Mouse (Mus musculus): ENCODE data around the gene Diras1. TPM values are rescaled to one million over a fixed set of nuclear protein-coding genes. Genes with fewer than 3 reads are reported as not detected.

The Diras1 gene
- polyA plus RNA-seq, 1 experiment from 2014 or later, result 0.08 TPM

GRCm38 (mm10) chr10:81001161-81001560 is 24.3 kb downstream of the Diras1 start:
- H3K27ac ChIP-seq, result no peak overlapping the region
- H3K4me1 ChIP-seq, result peaks cover 30% of the 10 kb centered on the region
- 54% methylated on average over 10 of the region's 10 CpGs for WGBS
- no peak for DNase-seq (ENCODE audit: low spot score)
- H3K36me3 ChIP-seq, result no peaks in the 10 kb centered on the region
- no peaks in the 10 kb centered on the region for H3K9me3 ChIP-seq
- H3K4me3 ChIP-seq, result no peak overlapping the region
- H3K27me3 ChIP-seq (ENCODE audit: insufficient read depth, poor library complexity, severe bottlenecking), result peaks cover 38% of the 10 kb centered on the region

GRCm38 (mm10) chr10:81000197-81001062 is 25.0 kb downstream of the Diras1 start:
- H3K27ac ChIP-seq, result no peak overlapping the region
- 48% methylated on average over 28 of the region's 28 CpGs for WGBS
- peaks cover 38% of the 10 kb centered on the region for H3K27me3 ChIP-seq (ENCODE audit: insufficient read depth, poor library complexity, severe bottlenecking)
- H3K4me1 ChIP-seq, result peaks cover 30% of the 10 kb centered on the region
- no peaks in the 10 kb centered on the region for H3K36me3 ChIP-seq
- no peak overlapping the region for H3K4me3 ChIP-seq
- H3K9me3 ChIP-seq, result no peaks in the 10 kb centered on the region
- DNase-seq (ENCODE audit: low spot score), result peak; percentile 71

GRCm38 (mm10) chr10:80999362-81000196 is 25.9 kb downstream of the Diras1 start:
- H3K4me3 ChIP-seq, result no peak overlapping the region
- peaks cover 41% of the 10 kb centered on the region for H3K27me3 ChIP-seq (ENCODE audit: insufficient read depth, poor library complexity, severe bottlenecking)
- 28% methylated on average over 37 of the region's 37 CpGs for WGBS
- H3K27ac ChIP-seq, result peak overlapping the region; percentile 30; the same call in 1 of the 2 replicates
- no peaks in the 10 kb centered on the region for H3K36me3 ChIP-seq
- peaks cover 36% of the 10 kb centered on the region for H3K4me1 ChIP-seq
- peak; percentile 91 for DNase-seq (ENCODE audit: low spot score)
- no peaks in the 10 kb centered on the region for H3K9me3 ChIP-seq

GRCm38 (mm10) chr10:80998778-80999177 is 26.7 kb downstream of the Diras1 start:
- Histone ChIP-seq H3K27me3 (ENCODE audit: insufficient read depth, poor library complexity, severe bottlenecking) (peaks cover 44% of the 10 kb centered on the region), H3K9me3 (no peaks in the 10 kb centered on the region), H3K4me3 (no peak overlapping the region), H3K27ac (no peak overlapping the region), H3K4me1 (peaks cover 38% of the 10 kb centered on the region), H3K36me3 (no peaks in the 10 kb centered on the region)
- DNase-seq (ENCODE audit: low spot score), result peak; percentile 87
- 17% methylated on average over 12 of the region's 12 CpGs for WGBS

DNA sequence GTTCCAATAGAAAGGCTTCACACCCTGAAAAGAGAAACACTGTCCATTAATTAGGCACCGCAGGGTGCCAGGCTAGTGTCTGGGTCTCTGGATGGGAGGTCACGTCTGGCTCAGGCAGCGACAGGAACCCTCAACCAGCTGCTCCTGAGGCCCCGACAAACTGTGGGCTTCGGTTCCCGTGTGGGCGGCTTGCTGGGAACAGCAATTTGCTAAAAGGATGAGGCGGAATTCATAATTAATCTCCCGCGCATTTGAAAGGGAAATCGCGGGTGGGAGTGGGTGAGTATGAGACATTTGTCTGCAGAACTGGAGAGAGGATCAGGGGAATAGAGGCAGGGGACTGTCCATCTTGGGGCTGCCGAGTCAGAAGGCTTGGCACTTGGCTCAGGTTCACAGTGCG is 27.4 kb downstream of the Diras1 start:
- DNase-seq (ENCODE audit: low spot score), result peak; percentile 74
- Histone ChIP-seq H3K27me3 (ENCODE audit: insufficient read depth, poor library complexity, severe bottlenecking) (peaks cover 50% of the 10 kb centered on the region), H3K4me3 (no peak overlapping the region), H3K9me3 (no peaks in the 10 kb centered on the region), H3K4me1 (peaks cover 41% of the 10 kb centered on the region), H3K27ac (no peak overlapping the region), H3K36me3 (no peaks in the 10 kb centered on the region)
- 40% methylated on average over 14 of the region's 14 CpGs for WGBS

DNA sequence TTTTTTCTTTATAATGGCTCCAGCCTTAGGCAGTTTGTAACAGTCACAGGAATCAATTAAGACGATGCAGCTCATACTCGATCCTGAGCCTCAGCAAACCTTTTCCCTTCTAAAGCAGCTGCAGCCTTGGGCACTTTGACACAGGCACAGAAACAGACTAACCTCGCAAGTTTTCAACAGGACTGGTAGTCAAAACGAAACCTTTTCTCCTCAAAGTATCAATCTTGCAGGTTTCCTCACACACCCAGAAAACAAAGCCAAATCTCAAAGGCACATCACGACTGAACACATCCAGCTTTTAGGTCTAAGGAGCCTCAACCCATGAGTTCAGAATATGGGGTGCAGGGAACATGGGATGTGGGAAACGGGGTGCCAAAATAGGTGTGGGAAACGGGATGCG is 28.1 kb downstream of the Diras1 start:
- H3K36me3 ChIP-seq, result no peaks in the 10 kb centered on the region
- peaks cover 56% of the 10 kb centered on the region for H3K27me3 ChIP-seq (ENCODE audit: insufficient read depth, poor library complexity, severe bottlenecking)
- no peaks in the 10 kb centered on the region for H3K9me3 ChIP-seq
- H3K4me3 ChIP-seq, result no peak overlapping the region
- no peak for DNase-seq (ENCODE audit: low spot score)
- H3K4me1 ChIP-seq, result peaks cover 40% of the 10 kb centered on the region
- WGBS, result 78% methylated on average over 8 of the region's 8 CpGs
- H3K27ac ChIP-seq, result no peak overlapping the region

- H3K36me3 ChIP-seq, result no peaks in the 10 kb centered on the region
- DNase-seq (ENCODE audit: low spot score), result no peak
- H3K4me3 ChIP-seq, result no peak overlapping the region
- H3K27me3 ChIP-seq (ENCODE audit: insufficient read depth, poor library complexity, severe bottlenecking), result peaks cover 58% of the 10 kb centered on the region
- WGBS, result 91% methylated on average over 8 of the region's 8 CpGs
- no peaks in the 10 kb centered on the region for H3K9me3 ChIP-seq
- no peak overlapping the region for H3K27ac ChIP-seq
- H3K4me1 ChIP-seq, result peaks cover 34% of the 10 kb centered on the region
Measured at GRCm38 (mm10) chr10:80996501-80996900, 29.0 kb downstream of the Diras1 start.

- Histone ChIP-seq H3K36me3 (no peaks in the 10 kb centered on the region), H3K27me3 (ENCODE audit: insufficient read depth, poor library complexity, severe bottlenecking) (peaks cover 52% of the 10 kb centered on the region), H3K4me3 (peak overlapping the region; percentile 39; the same call in 1 of the 2 replicates), H3K4me1 (peaks cover 21% of the 10 kb centered on the region), H3K27ac (no peak overlapping the region), H3K9me3 (no peaks in the 10 kb centered on the region)
- no peak for DNase-seq (ENCODE audit: low spot score)
- WGBS, result 10% methylated on average over 21 of the region's 21 CpGs
Measured at GRCm38 (mm10) chr10:80995091-80995632, 30.3 kb downstream of the Diras1 start.

DNA sequence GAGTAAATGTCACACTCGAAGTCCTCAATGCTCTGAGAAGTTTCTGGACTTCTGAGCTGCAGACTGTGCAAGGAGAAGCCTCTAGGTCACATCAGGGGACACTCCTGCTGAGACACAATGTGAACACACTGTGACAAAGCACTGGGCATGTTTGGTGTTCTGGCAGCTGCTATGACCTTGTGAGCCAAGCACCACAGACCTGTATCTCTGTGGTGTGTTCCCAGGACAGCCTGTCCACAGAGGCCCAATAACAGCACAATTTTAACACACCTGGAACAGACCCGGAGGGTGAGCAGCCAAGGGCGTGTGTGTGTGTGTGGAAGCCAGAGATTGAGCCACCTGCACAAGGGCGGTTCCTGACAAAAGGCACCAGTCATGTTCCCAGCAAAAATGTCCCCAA is 30.8 kb downstream of the Diras1 start:
- H3K4me3 ChIP-seq, result peak overlapping the region; percentile 39; the same call in 1 of the 2 replicates
- H3K4me1 ChIP-seq, result peaks cover 16% of the 10 kb centered on the region
- H3K27me3 ChIP-seq (ENCODE audit: insufficient read depth, poor library complexity, severe bottlenecking), result peaks cover 51% of the 10 kb centered on the region
- H3K9me3 ChIP-seq, result no peaks in the 10 kb centered on the region
- no peak for DNase-seq (ENCODE audit: low spot score)
- H3K36me3 ChIP-seq, result no peaks in the 10 kb centered on the region
- H3K27ac ChIP-seq, result peak overlapping the region; percentile 3; the same call in 1 of the 2 replicates
- 50% methylated on average over 4 of the region's 4 CpGs for WGBS

DNA sequence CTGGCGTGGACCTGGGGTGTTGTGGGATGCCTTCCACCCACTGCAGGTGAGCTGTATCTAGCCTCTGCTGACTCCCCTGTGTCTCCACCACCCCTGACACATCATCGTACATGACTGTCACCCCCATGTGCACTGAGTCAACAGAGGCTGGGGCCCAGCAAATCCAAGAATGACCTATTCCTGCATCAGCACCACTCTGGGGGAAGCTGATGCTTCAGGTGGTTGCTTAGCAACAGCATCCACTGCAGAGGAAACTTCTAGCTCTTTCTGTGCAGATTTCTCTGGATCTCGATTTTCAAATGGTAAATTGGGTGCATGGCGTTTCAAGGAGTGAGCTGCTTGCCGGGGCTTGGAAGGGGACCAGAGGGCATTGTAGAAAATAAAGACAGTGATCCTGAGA is 32.2 kb downstream of the Diras1 start:
- peaks cover 13% of the 10 kb centered on the region for H3K4me1 ChIP-seq
- H3K27me3 ChIP-seq (ENCODE audit: insufficient read depth, poor library complexity, severe bottlenecking), result peaks cover 52% of the 10 kb centered on the region
- no peaks in the 10 kb centered on the region for H3K9me3 ChIP-seq
- H3K36me3 ChIP-seq, result no peaks in the 10 kb centered on the region
- no peak overlapping the region for H3K27ac ChIP-seq
- no peak overlapping the region for H3K4me3 ChIP-seq
- DNase-seq (ENCODE audit: low spot score), result no peak
- 70% methylated on average over 5 of the region's 5 CpGs for WGBS

GRCm38 (mm10) chr10:80991945-80992344 is 33.5 kb downstream of the Diras1 start:
- no peak overlapping the region for H3K27ac ChIP-seq
- DNase-seq (ENCODE audit: low spot score), result no peak
- 69% methylated on average over 1 of the region's 1 CpGs for WGBS
- H3K4me3 ChIP-seq, result no peak overlapping the region
- no peaks in the 10 kb centered on the region for H3K36me3 ChIP-seq
- H3K4me1 ChIP-seq, result peaks cover 21% of the 10 kb centered on the region
- no peaks in the 10 kb centered on the region for H3K9me3 ChIP-seq
- peaks cover 47% of the 10 kb centered on the region for H3K27me3 ChIP-seq (ENCODE audit: insufficient read depth, poor library complexity, severe bottlenecking)

DNA sequence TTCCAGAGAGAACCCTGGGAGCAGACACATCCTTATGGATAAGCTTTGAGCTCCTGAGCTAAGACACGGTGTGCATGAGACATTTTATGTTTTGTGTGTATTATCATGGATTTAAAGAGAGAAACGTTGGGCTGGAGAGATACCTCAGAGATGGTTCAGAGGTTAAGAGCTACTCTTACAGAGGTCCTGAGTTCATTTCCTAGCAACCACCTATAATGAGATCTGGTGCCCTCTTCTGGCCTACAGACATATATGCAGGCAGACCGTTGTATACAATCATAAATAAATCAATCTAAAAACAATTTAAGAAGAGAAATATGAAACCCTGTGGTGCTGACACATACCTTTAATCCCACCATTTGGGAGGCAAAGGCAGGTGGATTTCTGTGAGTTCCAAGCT is 34.5 kb downstream of the Diras1 start:
- no peak for DNase-seq (ENCODE audit: low spot score)
- Histone ChIP-seq H3K4me1 (peaks cover 21% of the 10 kb centered on the region), H3K4me3 (no peak overlapping the region), H3K9me3 (no peaks in the 10 kb centered on the region), H3K36me3 (no peaks in the 10 kb centered on the region), H3K27me3 (ENCODE audit: insufficient read depth, poor library complexity, severe bottlenecking) (peaks cover 54% of the 10 kb centered on the region), H3K27ac (no peak overlapping the region)
- 14% methylated on average over 3 of the region's 3 CpGs for WGBS

DNA sequence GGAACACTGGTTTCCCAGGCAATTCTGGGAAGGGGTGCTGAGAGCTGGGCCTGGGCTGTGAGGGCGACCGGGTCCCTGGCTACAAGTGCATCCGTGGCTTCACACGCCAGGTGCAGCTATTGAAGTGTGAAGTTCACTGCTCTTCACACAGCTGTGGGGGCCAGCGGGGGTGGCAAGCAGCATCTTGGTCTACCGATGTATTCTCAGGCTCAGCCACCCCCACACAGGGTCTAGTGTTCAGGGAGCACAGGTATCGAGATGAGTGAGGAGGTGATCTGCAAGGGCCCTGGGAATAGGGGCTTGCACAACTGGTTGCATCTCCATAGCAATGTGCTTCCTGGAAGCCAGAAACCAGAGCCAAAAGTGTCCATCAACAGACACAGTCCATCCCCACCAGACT is 35.1 kb downstream of the Diras1 start:
- WGBS, result 65% methylated on average over 7 of the region's 7 CpGs

More for the DNA sequence above, 35.1 kb downstream of the Diras1 start:
- no peaks in the 10 kb centered on the region for H3K36me3 ChIP-seq
- H3K27me3 ChIP-seq (ENCODE audit: insufficient read depth, poor library complexity, severe bottlenecking), result peaks cover 60% of the 10 kb centered on the region
- H3K4me1 ChIP-seq, result peaks cover 27% of the 10 kb centered on the region
- H3K4me3 ChIP-seq, result no peak overlapping the region
- H3K9me3 ChIP-seq, result no peaks in the 10 kb centered on the region
- no peak overlapping the region for H3K27ac ChIP-seq
- no peak for DNase-seq (ENCODE audit: low spot score)
